Mouse (Mus musculus): ENCODE measurements around the gene Ltbp3. TPM values are rescaled to one million over a fixed set of nuclear protein-coding genes. Genes with fewer than 3 reads are reported as not detected.
A peak's percentile ranks its signal among the peaks of the same experiment; 100 is the strongest.

Gene Ltbp3
- polyA plus RNA-seq, 1 experiment from 2014 or later: 11.6 TPM

- Histone ChIP-seq H3K36me3 (ENCODE audit: control insufficient read depth, insufficient read depth, low read length) (no peaks in the 10 kb centered on the region), H3K27ac (ENCODE audit: low read depth, low read length) (peak overlapping the region; percentile 99), H3K9ac (ENCODE audit: low read depth, low read length) (peak overlapping the region; percentile 72), H3K4me3 (ENCODE audit: low read length) (peak overlapping the region; percentile 28), H3K4me1 (ENCODE audit: control insufficient read depth, insufficient read depth, low read depth, low read length) (peaks cover 23% of the 10 kb centered on the region), H3K4me2 (ENCODE audit: low read length) (peak overlapping the region; percentile 88), H3K27me3 (replicated peaks; ENCODE audit: control insufficient read depth, insufficient read depth, low read length) (no peaks in the 10 kb centered on the region), H3K9me3 (ENCODE audit: control insufficient read depth, low read length) (no peaks in the 10 kb centered on the region)
- WGBS: under 1% methylated on average over 16 of the region's 16 CpGs
- peak; percentile 8 for ATAC-seq
These were observed 63.2 kb downstream of the Ltbp3 start for GRCm38 (mm10) chr19:5803881-5804279.

GRCm38 (mm10) chr19:5804371-5804899 lies 63.7 kb downstream of the Ltbp3 start:
- Histone ChIP-seq H3K9me3 (ENCODE audit: control insufficient read depth, low read length) (no peaks in the 10 kb centered on the region), H3K9ac (ENCODE audit: low read depth, low read length) (peak overlapping the region; percentile 72), H3K4me1 (ENCODE audit: control insufficient read depth, insufficient read depth, low read depth, low read length) (peaks cover 24% of the 10 kb centered on the region), H3K27ac (ENCODE audit: low read depth, low read length) (peak overlapping the region; percentile 99), H3K4me3 (ENCODE audit: low read length) (no peak overlapping the region; the same call in 1 of the 2 replicates), H3K36me3 (ENCODE audit: control insufficient read depth, insufficient read depth, low read length) (no peaks in the 10 kb centered on the region), H3K27me3 (replicated peaks; ENCODE audit: control insufficient read depth, insufficient read depth, low read length) (no peaks in the 10 kb centered on the region), H3K4me2 (ENCODE audit: low read length) (peak overlapping the region; percentile 88)
- WGBS: 33% methylated on average over 8 of the region's 8 CpGs
- no peak for ATAC-seq

GRCm38 (mm10) chr19:5806051-5806808 lies 65.5 kb downstream of the Ltbp3 start:
- Histone ChIP-seq H3K9ac (ENCODE audit: low read depth, low read length) (peak overlapping the region; percentile 20; the same call in 1 of the 2 replicates), H3K4me1 (ENCODE audit: control insufficient read depth, insufficient read depth, low read depth, low read length) (peaks cover 41% of the 10 kb centered on the region)

GRCm38 (mm10) chr19:5806809-5807205 lies 66.1 kb downstream of the Ltbp3 start:
- Histone ChIP-seq H3K4me3 (ENCODE audit: low read length) (no peak overlapping the region), H3K36me3 (ENCODE audit: control insufficient read depth, insufficient read depth, low read length) (no peaks in the 10 kb centered on the region), H3K27me3 (replicated peaks; ENCODE audit: control insufficient read depth, insufficient read depth, low read length) (no peaks in the 10 kb centered on the region), H3K4me2 (ENCODE audit: low read length) (no peak overlapping the region), H3K4me1 (ENCODE audit: control insufficient read depth, insufficient read depth, low read depth, low read length) (peaks cover 47% of the 10 kb centered on the region), H3K27ac (ENCODE audit: low read depth, low read length) (peak overlapping the region; percentile 78), H3K9me3 (ENCODE audit: control insufficient read depth, low read length) (no peaks in the 10 kb centered on the region), H3K9ac (ENCODE audit: low read depth, low read length) (peak overlapping the region; percentile 50)
- no peak for ATAC-seq
- 17% methylated on average over 6 of the region's 6 CpGs for WGBS

More at GRCm38 (mm10) chr19:5806051-5806808, 65.5 kb downstream of the Ltbp3 start:
- no peaks in the 10 kb centered on the region for H3K9me3 ChIP-seq (ENCODE audit: control insufficient read depth, low read length)
- WGBS: 2% methylated on average over 8 of the region's 8 CpGs
- ATAC-seq: no peak
- H3K27me3 ChIP-seq (replicated peaks; ENCODE audit: control insufficient read depth, insufficient read depth, low read length): no peaks in the 10 kb centered on the region
- no peak overlapping the region for H3K4me3 ChIP-seq (ENCODE audit: low read length)
- peak overlapping the region; percentile 78 for H3K27ac ChIP-seq (ENCODE audit: low read depth, low read length)
- no peaks in the 10 kb centered on the region for H3K36me3 ChIP-seq (ENCODE audit: control insufficient read depth, insufficient read depth, low read length)
- no peak overlapping the region for H3K4me2 ChIP-seq (ENCODE audit: low read length)

- Histone ChIP-seq H3K4me1 (ENCODE audit: control insufficient read depth, insufficient read depth, low read depth, low read length) (peaks cover 56% of the 10 kb centered on the region), H3K4me2 (ENCODE audit: low read length) (no peak overlapping the region), H3K27me3 (replicated peaks; ENCODE audit: control insufficient read depth, insufficient read depth, low read length) (no peaks in the 10 kb centered on the region), H3K4me3 (ENCODE audit: low read length) (no peak overlapping the region), H3K36me3 (ENCODE audit: control insufficient read depth, insufficient read depth, low read length) (no peaks in the 10 kb centered on the region), H3K9me3 (ENCODE audit: control insufficient read depth, low read length) (no peaks in the 10 kb centered on the region), H3K27ac (ENCODE audit: low read depth, low read length) (no peak overlapping the region), H3K9ac (ENCODE audit: low read depth, low read length) (no peak overlapping the region)
- ATAC-seq: no peak
- 78% methylated on average over 3 of the region's 3 CpGs for WGBS
These were observed 67.0 kb downstream of the Ltbp3 start for GRCm38 (mm10) chr19:5807740-5808139.

Other genes starting within 250 kb of the Ltbp3 start
- gene 1700020D05Rik, start 237.1 kb upstream of the Ltbp3 start, polyA plus RNA-seq (2015; fragmentation: Nextera tagmentation; extraction: Ambion mirVana): 0.15 TPM in 1 of 2 replicates, not detected in the other
- 92.7 and 101 TPM in 2 replicates for gene Snx32, start 230.4 kb upstream of the Ltbp3 start, polyA plus RNA-seq (2015; fragmentation: Nextera tagmentation; extraction: Ambion mirVana)
- 0.11 and 0.20 TPM in 2 replicates for gene Ovol1, start 180.3 kb upstream of the Ltbp3 start, polyA plus RNA-seq (2015; fragmentation: Nextera tagmentation; extraction: Ambion mirVana)
- gene Ap5b1, start 172.9 kb upstream of the Ltbp3 start, polyA plus RNA-seq (2015; fragmentation: Nextera tagmentation; extraction: Ambion mirVana): 3.4 and 3.5 TPM in 2 replicates
- 62.0 and 75.4 TPM in 2 replicates for gene Rnaseh2c, start 139.0 kb upstream of the Ltbp3 start, polyA plus RNA-seq (2015; fragmentation: Nextera tagmentation; extraction: Ambion mirVana)
- 63.3 and 70.6 TPM in 2 replicates for gene Kat5, start 130.7 kb upstream of the Ltbp3 start, polyA plus RNA-seq (2015; fragmentation: Nextera tagmentation; extraction: Ambion mirVana)
- gene Rela, start 103.4 kb upstream of the Ltbp3 start, polyA plus RNA-seq (2015; fragmentation: Nextera tagmentation; extraction: Ambion mirVana): 35.7 and 38.7 TPM in 2 replicates
- gene Sipa1, start 77.2 kb upstream of the Ltbp3 start, polyA plus RNA-seq (2015; fragmentation: Nextera tagmentation; extraction: Ambion mirVana): 14.3 and 19.1 TPM in 2 replicates
- 9.2 and 13.2 TPM in 2 replicates for gene Map3k11, start 52.2 kb upstream of the Ltbp3 start, polyA plus RNA-seq (2015; fragmentation: Nextera tagmentation; extraction: Ambion mirVana)
- gene Pcnx3, start 52.0 kb upstream of the Ltbp3 start, polyA plus RNA-seq (2015; fragmentation: Nextera tagmentation; extraction: Ambion mirVana): 22.6 and 24.8 TPM in 2 replicates
- not detected in 2 replicates for gene Kcnk7, start 36.5 kb upstream of the Ltbp3 start, polyA plus RNA-seq (2015; fragmentation: Nextera tagmentation; extraction: Ambion mirVana)
- 21.6 and 29.7 TPM in 2 replicates for gene Ehbp1l1, start 14.6 kb upstream of the Ltbp3 start, polyA plus RNA-seq (2015; fragmentation: Nextera tagmentation; extraction: Ambion mirVana)
- 118 and 128 TPM in 2 replicates for gene Fam89b, start 11.3 kb upstream of the Ltbp3 start, polyA plus RNA-seq (2015; fragmentation: Nextera tagmentation; extraction: Ambion mirVana)
- 83.2 and 93.9 TPM in 2 replicates for gene Scyl1, start 30.5 kb downstream of the Ltbp3 start, polyA plus RNA-seq (2015; fragmentation: Nextera tagmentation; extraction: Ambion mirVana)
- 18.1 and 20.1 TPM in 2 replicates for gene Frmd8, start 134.4 kb downstream of the Ltbp3 start, polyA plus RNA-seq (2015; fragmentation: Nextera tagmentation; extraction: Ambion mirVana)
- gene Slc25a45, start 136.9 kb downstream of the Ltbp3 start, polyA plus RNA-seq (2015; fragmentation: Nextera tagmentation; extraction: Ambion mirVana): 2.2 and 2.6 TPM in 2 replicates
- gene Tigd3, start 153.2 kb downstream of the Ltbp3 start, polyA plus RNA-seq (2015; fragmentation: Nextera tagmentation; extraction: Ambion mirVana): 10.0 and 10.2 TPM in 2 replicates
- gene Dpf2, start 172.1 kb downstream of the Ltbp3 start, polyA plus RNA-seq (2015; fragmentation: Nextera tagmentation; extraction: Ambion mirVana): 94.0 and 117 TPM in 2 replicates
- 22.2 and 23.4 TPM in 2 replicates for gene Cdc42ep2, start 183.9 kb downstream of the Ltbp3 start, polyA plus RNA-seq (2015; fragmentation: Nextera tagmentation; extraction: Ambion mirVana)
- 22.4 and 26.6 TPM in 2 replicates for gene Pola2, start 223.3 kb downstream of the Ltbp3 start, polyA plus RNA-seq (2015; fragmentation: Nextera tagmentation; extraction: Ambion mirVana)
- not detected in 2 replicates for gene Slc22a20, start 245.2 kb downstream of the Ltbp3 start, polyA plus RNA-seq (2015; fragmentation: Nextera tagmentation; extraction: Ambion mirVana)

Measured in hindbrain, embryonic 16.5 days (tissue).